Mouse (Mus musculus) embryonic facial prominence, embryonic 13.5 days (tissue): Measurements from ENCODE around the gene Mical1. TPM values are rescaled to one million over a fixed set of nuclear protein-coding genes. Genes with fewer than 3 reads are reported as not detected.

Experiments
- ATAC-seq: fragments of 200-750 bp; cut with Nextera tagmentation; 2 replicates; pipeline ENCODE4 v1.8.0; 2017; ENCODE audit warnings: low read depth; ENCODE audit not compliant: insufficient number of reproducible peaks, insufficient read depth, low FRiP score, low TSS enrichment
- H3K27ac ChIP-seq: fragments of 300-500 bp; sonication (generic); 2 replicates; pipeline ENCODE4 v1.5.1; 2015; ENCODE audit warnings: moderate library complexity, mild to moderate bottlenecking, inconsistent platforms
- H3K27me3 ChIP-seq: fragments of 300-500 bp; sonication (generic); 2 replicates; pipeline ENCODE4 v1.6.1; 2015; ENCODE audit warnings: mild to moderate bottlenecking, inconsistent platforms
- H3K36me3 ChIP-seq: fragments of 300-500 bp; sonication (generic); 2 replicates; pipeline ENCODE4 v1.6.1; 2015; ENCODE audit warnings: mild to moderate bottlenecking, inconsistent platforms
- H3K4me1 ChIP-seq: fragments of 300-500 bp; sonication (generic); 2 replicates; pipeline ENCODE4 v1.6.1; 2015; ENCODE audit warnings: inconsistent platforms
- H3K4me2 ChIP-seq: fragments of 300-500 bp; sonication (generic); 2 replicates; pipeline ENCODE4 v1.6.1; 2015; ENCODE audit warnings: moderate library complexity, mild to moderate bottlenecking, inconsistent platforms
- H3K4me3 ChIP-seq: fragments of 300-500 bp; sonication (generic); 2 replicates; pipeline ENCODE4 v1.5.1; 2015; ENCODE audit warnings: mild to moderate bottlenecking, inconsistent platforms
- H3K9ac ChIP-seq: fragments of 300-500 bp; sonication (generic); 2 replicates; pipeline ENCODE4 v1.6.1; 2015; ENCODE audit warnings: mild to moderate bottlenecking, inconsistent platforms
- H3K9me3 ChIP-seq: fragments of 300-500 bp; sonication (generic); 2 replicates; pipeline ENCODE4 v1.6.1; 2016; ENCODE audit warnings: inconsistent platforms
- WGBS: fragments of 180-500 bp; shearing (Covaris S2); methylation state at CpG from one replicate; pipeline ENCODE4 v1.1.7; 2015; ENCODE audit warnings: mixed read lengths; 5-methylcytosine and 5-hydroxymethylcytosine counted together
- polyA plus RNA-seq: library from polyadenylated mRNA; unstranded; fragments of >200 nt; fragmentation: Nextera tagmentation; extraction: Ambion mirVana; gene quantifications from 2 replicates; pipeline ENCODE4 v1.2.1, GENCODE M21; 2015

Mical1 gene
- polyA plus RNA-seq, 1 experiment from 2014 or later = 51.2 TPM

- Histone ChIP-seq H3K9ac (no peak overlapping the region), H3K4me1 (peaks cover 21% of the 10 kb centered on the region), H3K4me3 (no peak overlapping the region), H3K36me3 (peaks cover 68% of the 10 kb centered on the region), H3K4me2 (no peak overlapping the region), H3K27me3 (no peaks in the 10 kb centered on the region), H3K27ac (no peak overlapping the region), H3K9me3 (no peaks in the 10 kb centered on the region)
- WGBS = 86% methylated on average over 3 of the region's 3 CpGs
- ATAC-seq = no peak
Measured at GRCm38 (mm10) chr10:41479961-41480360, 3.8 kb downstream of the Mical1 start.

DNA sequence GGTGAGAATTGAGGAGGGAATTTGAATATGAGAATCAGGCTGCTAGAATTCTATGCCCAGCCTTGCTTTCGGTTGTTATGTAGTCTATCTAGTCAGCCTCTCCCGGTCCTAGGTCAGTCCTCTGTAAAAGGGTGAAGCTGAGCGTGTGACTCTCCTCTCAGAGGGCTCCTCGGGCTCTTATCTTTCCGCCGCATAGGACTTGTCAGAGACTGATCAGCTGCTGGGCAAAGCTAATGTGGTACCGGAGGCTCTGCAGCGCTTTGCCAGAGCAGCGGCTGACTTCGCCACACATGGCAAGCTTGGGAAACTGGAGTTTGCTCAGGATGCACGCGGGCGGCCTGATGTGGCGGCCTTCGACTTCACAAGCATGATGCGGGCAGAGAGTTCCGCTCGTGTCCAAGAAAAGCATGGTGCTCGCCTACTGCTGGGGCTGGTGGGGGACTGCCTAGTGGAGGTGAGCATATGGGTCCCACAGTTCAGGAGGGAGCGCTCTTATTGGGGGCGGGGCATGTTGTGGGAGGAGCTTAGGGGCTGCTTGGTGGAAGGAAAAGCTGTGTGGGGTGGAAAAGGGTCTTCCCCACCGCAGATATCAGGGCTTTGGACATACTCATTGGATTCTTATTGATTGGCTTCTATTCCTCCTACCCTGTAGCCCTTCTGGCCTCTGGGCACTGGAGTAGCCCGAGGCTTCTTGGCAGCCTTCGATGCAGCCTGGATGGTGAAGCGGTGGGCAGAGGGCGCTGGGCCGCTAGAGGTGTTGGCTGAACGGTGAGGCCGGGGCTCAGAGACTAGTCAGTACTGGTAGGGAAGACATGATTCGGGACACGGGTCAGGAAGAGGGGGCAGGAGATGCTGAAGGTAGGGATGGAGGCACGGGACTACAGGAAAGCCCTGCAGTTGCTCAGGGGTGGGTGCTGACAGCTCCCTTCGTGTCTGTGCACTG lies 5.1 kb downstream of the Mical1 start:
- no peak for ATAC-seq
- Histone ChIP-seq H3K36me3 (peaks cover 81% of the 10 kb centered on the region), H3K9me3 (no peaks in the 10 kb centered on the region), H3K4me3 (no peak overlapping the region), H3K4me2 (no peak overlapping the region), H3K27ac (no peak overlapping the region), H3K27me3 (no peaks in the 10 kb centered on the region), H3K4me1 (peaks cover 13% of the 10 kb centered on the region), H3K9ac (no peak overlapping the region)
- 74% methylated on average over 33 of the region's 33 CpGs for WGBS

- Histone ChIP-seq H3K9me3 (no peaks in the 10 kb centered on the region), H3K27ac (no peak overlapping the region), H3K4me3 (no peak overlapping the region), H3K4me2 (no peak overlapping the region), H3K36me3 (peaks cover 93% of the 10 kb centered on the region), H3K9ac (no peak overlapping the region), H3K4me1 (peaks cover 7% of the 10 kb centered on the region), H3K27me3 (no peaks in the 10 kb centered on the region)
- no peak for ATAC-seq
- WGBS = 81% methylated on average over 7 of the region's 7 CpGs
Measured at GRCm38 (mm10) chr10:41482446-41482845, 6.3 kb downstream of the Mical1 start.

GRCm38 (mm10) chr10:41485778-41486177 lies 9.7 kb downstream of the Mical1 start:
- H3K4me1 ChIP-seq = peaks cover 18% of the 10 kb centered on the region
- no peak for ATAC-seq
- WGBS = 95% methylated on average over 16 of the region's 16 CpGs
- H3K27me3 ChIP-seq = no peaks in the 10 kb centered on the region
- no peaks in the 10 kb centered on the region for H3K9me3 ChIP-seq
- no peak overlapping the region for H3K4me3 ChIP-seq
- no peak overlapping the region for H3K9ac ChIP-seq
- H3K36me3 ChIP-seq = peaks cover 77% of the 10 kb centered on the region
- no peak overlapping the region for H3K27ac ChIP-seq
- H3K4me2 ChIP-seq = no peak overlapping the region

- Histone ChIP-seq H3K9ac (no peak overlapping the region), H3K36me3 (peaks cover 69% of the 10 kb centered on the region), H3K27me3 (0 out of 2 replicates have a peak, but pooled peaks cover 3% of the 10 kb centered on the region), H3K27ac (no peak overlapping the region), H3K4me1 (peaks cover 18% of the 10 kb centered on the region), H3K9me3 (no peaks in the 10 kb centered on the region), H3K4me2 (no peak overlapping the region), H3K4me3 (no peak overlapping the region)
- 88% methylated on average over 14 of the region's 14 CpGs for WGBS
- ATAC-seq = no peak
Measured at GRCm38 (mm10) chr10:41486506-41487170, 10.5 kb downstream of the Mical1 start.

GRCm38 (mm10) chr10:41488877-41489276 lies 12.8 kb downstream of the Mical1 start:
- 40% methylated on average over 7 of the region's 7 CpGs for WGBS
- Histone ChIP-seq H3K27me3 (0 out of 2 replicates have a peak, but pooled peaks cover 3% of the 10 kb centered on the region), H3K4me1 (peaks cover 18% of the 10 kb centered on the region), H3K27ac (no peak overlapping the region), H3K36me3 (peaks cover 46% of the 10 kb centered on the region), H3K4me2 (peak overlapping the region; percentile 100), H3K9me3 (no peaks in the 10 kb centered on the region), H3K9ac (peak overlapping the region; percentile 82), H3K4me3 (peak overlapping the region; percentile 68)
- ATAC-seq = no peak

- Histone ChIP-seq H3K9me3 (no peaks in the 10 kb centered on the region), H3K4me3 (peak overlapping the region; percentile 68), H3K9ac (peak overlapping the region; percentile 82), H3K4me2 (peak overlapping the region; percentile 100), H3K27me3 (0 out of 2 replicates have a peak, but pooled peaks cover 3% of the 10 kb centered on the region), H3K27ac (no peak overlapping the region), H3K4me1 (peaks cover 18% of the 10 kb centered on the region), H3K36me3 (peaks cover 42% of the 10 kb centered on the region)
- no peak for ATAC-seq
- 23% methylated on average over 8 of the region's 8 CpGs for WGBS
Measured at GRCm38 (mm10) chr10:41489294-41489693, 13.2 kb downstream of the Mical1 start.

DNA sequence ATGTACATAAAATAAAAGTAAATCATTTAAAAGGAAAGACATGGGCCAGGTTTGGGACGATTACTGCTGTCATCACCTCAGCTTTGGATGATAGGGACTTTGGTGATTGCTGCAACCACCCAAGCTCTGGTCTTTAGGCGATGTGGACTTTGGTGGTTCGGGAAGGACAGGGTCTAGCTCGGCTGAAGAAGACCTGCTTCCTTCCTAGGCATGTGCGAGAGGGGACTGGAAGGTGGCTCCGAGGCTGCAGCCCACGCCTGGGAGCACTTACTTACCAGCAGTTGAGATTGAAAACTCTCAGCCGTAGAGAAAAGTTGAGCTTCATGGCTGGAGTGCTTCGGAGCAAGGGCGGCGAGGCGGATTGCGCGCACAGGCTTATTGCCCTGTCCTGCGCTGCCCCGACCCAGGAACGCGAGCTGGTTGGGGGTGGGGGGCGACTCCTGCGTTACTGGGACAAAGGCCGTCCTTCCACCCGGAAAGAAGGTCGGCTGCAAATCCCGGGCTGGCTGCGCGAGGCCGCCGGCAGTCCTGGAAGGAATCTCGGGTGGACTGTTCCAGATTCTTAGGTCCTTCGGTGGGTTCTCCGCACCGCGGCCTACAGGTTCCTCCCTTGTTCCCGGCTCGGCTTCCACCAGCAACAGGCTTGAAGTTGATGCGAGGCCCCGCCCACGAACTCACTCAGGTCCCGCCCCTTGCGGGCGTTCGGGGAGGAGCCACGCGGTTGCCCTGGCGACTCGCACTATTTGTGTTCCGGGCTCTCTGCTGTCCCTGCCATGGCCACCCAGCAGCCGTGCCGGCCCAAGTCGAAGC lies 13.8 kb downstream of the Mical1 start, which contains the start of the genes Smpd2 and Ppil6:
Gene Smpd2 (minus strand): TSS at position 662 of the 810 bp plus-strand sequence.
Gene Ppil6 (plus strand): TSS at position 732 of the 810 bp plus-strand sequence.
- Histone ChIP-seq H3K9ac (peak within 1 kb of the TSS; percentile 82), H3K4me2 (peak within 1 kb of the TSS; percentile 100), H3K4me1 (peaks cover 18% of the 10 kb centered on the region), H3K4me3 (peak within 1 kb of the TSS; percentile 68), H3K27me3 (0 out of 2 replicates have a peak, but pooled peaks cover 3% of the 10 kb centered on the region), H3K36me3 (peaks cover 36% of the 10 kb centered on the region), H3K27ac (peak within 1 kb of the TSS; percentile 84), H3K9me3 (no peaks in the 10 kb centered on the region)
- 1% methylated on average over 50 of the region's 50 CpGs for WGBS
- peak; percentile 85 for ATAC-seq

DNA sequence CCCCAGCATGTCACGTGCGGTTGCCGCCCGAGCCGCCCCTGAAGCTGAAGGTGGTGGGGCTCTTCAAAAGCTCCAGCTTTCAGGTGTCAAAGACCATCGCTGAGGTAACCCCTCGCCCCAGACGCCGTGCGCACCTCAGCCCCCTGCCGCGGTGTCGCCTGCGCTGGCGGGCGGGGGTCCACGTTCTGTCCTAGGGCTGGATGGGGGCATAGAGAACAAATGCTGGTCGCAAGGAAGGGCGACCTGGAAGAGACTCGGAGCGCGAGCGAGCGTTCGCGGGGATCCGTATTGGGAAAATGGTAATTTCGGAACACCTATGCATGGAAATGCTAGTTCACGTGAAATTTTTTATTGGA lies 14.4 kb downstream of the Mical1 start:
- Histone ChIP-seq H3K9me3 (no peaks in the 10 kb centered on the region), H3K4me3 (peak overlapping the region; percentile 68), H3K27ac (no peak overlapping the region)

DNA sequence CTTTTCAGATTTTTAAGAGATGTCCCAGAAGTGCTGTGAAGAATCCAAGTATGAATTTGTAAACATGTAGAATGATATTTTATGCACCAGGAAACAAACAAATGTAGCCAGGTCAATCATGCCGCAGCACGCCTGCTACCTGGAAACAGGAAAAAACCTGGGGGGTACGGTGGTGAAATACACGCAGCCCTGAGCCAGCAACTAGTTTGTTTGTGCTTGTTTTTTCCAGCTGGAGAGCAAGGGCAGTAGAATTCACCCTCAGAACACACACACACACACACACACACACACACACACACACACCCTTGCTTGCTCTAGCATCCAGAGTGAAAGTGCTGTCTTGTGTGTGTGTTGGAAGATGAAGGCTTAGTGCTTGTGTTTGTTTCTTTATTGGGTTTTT lies 15.0 kb downstream of the Mical1 start:
- Histone ChIP-seq H3K27me3 (0 out of 2 replicates have a peak, but pooled peaks cover 3% of the 10 kb centered on the region), H3K9me3 (no peaks in the 10 kb centered on the region), H3K36me3 (peaks cover 24% of the 10 kb centered on the region), H3K4me1 (peaks cover 18% of the 10 kb centered on the region), H3K27ac (no peak overlapping the region), H3K9ac (no peak overlapping the region), H3K4me2 (peak overlapping the region; percentile 100; the same call in 1 of the 2 replicates), H3K4me3 (no peak overlapping the region)
- no peak for ATAC-seq
- 42% methylated on average over 4 of the region's 4 CpGs for WGBS

More for the DNA sequence above, 14.4 kb downstream of the Mical1 start:
- H3K4me2 ChIP-seq = peak overlapping the region; percentile 100
- H3K4me1 ChIP-seq = peaks cover 18% of the 10 kb centered on the region
- ATAC-seq = 0 out of 2 replicates have a peak, but pooled peaks have one; percentile 9
- H3K36me3 ChIP-seq = peaks cover 30% of the 10 kb centered on the region
- 0 out of 2 replicates have a peak, but pooled peaks cover 3% of the 10 kb centered on the region for H3K27me3 ChIP-seq
- under 1% methylated on average over 29 of the region's 29 CpGs for WGBS
- peak overlapping the region; percentile 82 for H3K9ac ChIP-seq

- H3K36me3 ChIP-seq = no peaks in the 10 kb centered on the region
- H3K4me3 ChIP-seq = no peak overlapping the region
- WGBS = 58% methylated on average over 4 of the region's 4 CpGs
- H3K27me3 ChIP-seq = no peaks in the 10 kb centered on the region
- no peaks in the 10 kb centered on the region for H3K4me1 ChIP-seq
- no peak overlapping the region for H3K4me2 ChIP-seq
- ATAC-seq = no peak
- no peak overlapping the region for H3K9ac ChIP-seq
- H3K9me3 ChIP-seq = no peaks in the 10 kb centered on the region
- H3K27ac ChIP-seq = no peak overlapping the region
Measured at GRCm38 (mm10) chr10:41500941-41501340, 24.8 kb downstream of the Mical1 start.
